Mouse (Mus musculus) megakaryocyte, embryonic 14.5 days (primary cell): ENCODE measurements around the gene Otop3.

Source experiments
- FLI1 ChIP-seq: IDR thresholded peaks from 2 replicates; pipeline ENCODE4 v1.6.1; 2012; ENCODE audit warnings: low read length, inconsistent platforms, mixed read lengths
- GATA1 ChIP-seq: IDR thresholded peaks from 3 replicates; pipeline ENCODE4 v1.6.1; 2012; ENCODE audit warnings: mixed read lengths, low read length, inconsistent platforms, borderline replicate concordance

- no peak for TF ChIP-seq GATA1
- no peak for TF ChIP-seq FLI1
These were observed 46.7 kb downstream of the Otop3 start for GRCm38 (mm10) chr11:115381276-115381675.
